Mouse (Mus musculus): ENCODE measurements around the gene Otog.

DNA sequence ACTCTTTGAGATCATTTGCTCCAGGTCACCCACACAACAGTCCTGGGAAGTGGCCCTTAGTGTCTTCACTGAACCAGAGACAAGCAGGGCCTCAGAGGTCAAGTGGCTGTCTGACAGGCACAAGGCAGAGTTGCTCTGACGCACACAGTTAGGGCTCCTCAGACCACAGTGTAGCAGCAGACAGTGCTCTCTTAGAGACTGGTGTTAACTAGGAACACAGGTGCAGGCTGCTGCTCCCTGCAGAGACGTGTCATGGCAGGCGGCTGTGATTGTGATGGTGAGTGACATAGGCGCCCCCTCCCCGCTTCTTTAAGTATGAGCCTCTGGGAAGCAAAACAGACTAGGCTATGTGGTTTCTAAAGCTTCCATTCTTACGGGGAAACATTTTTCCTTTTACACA is 55.5 kb downstream of the Otog start:
- TF ChIP-seq EP300 (IDR thresholded peaks at IDR 0.05; ENCODE audit: low read length) (no peak), CTCF (conservative IDR thresholded peaks at IDR 0.05 in 1 of 2, IDR thresholded peaks at IDR 0.05 in 1 of 2; ENCODE audit: low read depth in 2 of 2, low read length in 2 of 2) (no peak)

All from CH12.LX (cell line).